Mouse (Mus musculus): ENCODE data around the gene S100pbp. TPM values are rescaled to one million over a fixed set of nuclear protein-coding genes. Genes with fewer than 3 reads are reported as not detected.

S100pbp gene
- polyA plus RNA-seq, 1 experiment from 2014 or later = 10.9 TPM

- Histone ChIP-seq H3K9me3 (replicated peaks) (no peaks in the 10 kb centered on the region), H3K4me2 (peak overlapping the region; percentile 71), H3K4me3 (peak overlapping the region; percentile 48), H3K27me3 (replicated peaks) (peaks cover 97% of the 10 kb centered on the region), H3K27ac (no peak overlapping the region), H3K4me1 (peaks cover 22% of the 10 kb centered on the region), H3K36me3 (no peaks in the 10 kb centered on the region), H3K9ac (no peak overlapping the region)
- ATAC-seq = 0 out of 2 replicates have a peak, but pooled peaks have one; percentile 22
- 2% methylated on average over 58 of the region's 59 CpGs for WGBS (ENCODE audit: insufficient replicate concordance)
These were observed 68.7 kb downstream of the S100pbp start for GRCm38 (mm10) chr4:129120520-129121445.

- no peaks in the 10 kb centered on the region for H3K9me3 ChIP-seq (replicated peaks)
- ATAC-seq = no peak
- H3K4me3 ChIP-seq = no peak overlapping the region
- WGBS (ENCODE audit: insufficient replicate concordance) = 62% methylated on average over 10 of the region's 10 CpGs
- no peaks in the 10 kb centered on the region for H3K36me3 ChIP-seq
- no peak overlapping the region for H3K4me2 ChIP-seq
- peaks cover 97% of the 10 kb centered on the region for H3K27me3 ChIP-seq (replicated peaks)
- no peak overlapping the region for H3K9ac ChIP-seq
- H3K4me1 ChIP-seq = peaks cover 12% of the 10 kb centered on the region
- no peak overlapping the region for H3K27ac ChIP-seq
These were observed 69.8 kb downstream of the S100pbp start for GRCm38 (mm10) chr4:129119708-129120107.

- WGBS (ENCODE audit: insufficient replicate concordance) = 77% methylated on average over 14 of the region's 14 CpGs
- H3K4me1 ChIP-seq = peaks cover 12% of the 10 kb centered on the region
- H3K9me3 ChIP-seq (replicated peaks) = no peaks in the 10 kb centered on the region
- no peak overlapping the region for H3K4me3 ChIP-seq
- no peaks in the 10 kb centered on the region for H3K36me3 ChIP-seq
- H3K4me2 ChIP-seq = no peak overlapping the region
- H3K9ac ChIP-seq = no peak overlapping the region
- H3K27me3 ChIP-seq (replicated peaks) = peaks cover 97% of the 10 kb centered on the region
- no peak for ATAC-seq
- no peak overlapping the region for H3K27ac ChIP-seq
These were observed 71.6 kb downstream of the S100pbp start for GRCm38 (mm10) chr4:129117720-129118510.

GRCm38 (mm10) chr4:129116703-129117102 is 72.8 kb downstream of the S100pbp start:
- H3K4me1 ChIP-seq = peaks cover 16% of the 10 kb centered on the region
- no peak overlapping the region for H3K4me2 ChIP-seq
- H3K27me3 ChIP-seq (replicated peaks) = peaks cover 94% of the 10 kb centered on the region
- no peak overlapping the region for H3K4me3 ChIP-seq
- no peak for ATAC-seq
- 84% methylated on average over 8 of the region's 8 CpGs for WGBS (ENCODE audit: insufficient replicate concordance)
- H3K9me3 ChIP-seq (replicated peaks) = no peaks in the 10 kb centered on the region
- H3K9ac ChIP-seq = no peak overlapping the region
- H3K36me3 ChIP-seq = no peaks in the 10 kb centered on the region
- no peak overlapping the region for H3K27ac ChIP-seq

- Histone ChIP-seq H3K36me3 (no peaks in the 10 kb centered on the region), H3K4me3 (no peak overlapping the region), H3K9me3 (replicated peaks) (no peaks in the 10 kb centered on the region), H3K27ac (no peak overlapping the region), H3K27me3 (replicated peaks) (peaks cover 84% of the 10 kb centered on the region), H3K9ac (no peak overlapping the region), H3K4me2 (no peak overlapping the region), H3K4me1 (peaks cover 15% of the 10 kb centered on the region; the same call in 1 of the 2 replicates)
- ATAC-seq = peak; percentile 70
- 27% methylated on average over 28 of the region's 28 CpGs for WGBS (ENCODE audit: insufficient replicate concordance)
These were observed 76.2 kb downstream of the S100pbp start for GRCm38 (mm10) chr4:129113083-129113988.

- no peak overlapping the region for H3K4me3 ChIP-seq
- peaks cover 84% of the 10 kb centered on the region for H3K27me3 ChIP-seq (replicated peaks)
- peaks cover 22% of the 10 kb centered on the region for H3K4me1 ChIP-seq
- WGBS (ENCODE audit: insufficient replicate concordance) = 51% methylated on average over 13 of the region's 13 CpGs
- H3K9me3 ChIP-seq (replicated peaks) = no peaks in the 10 kb centered on the region
- no peak overlapping the region for H3K27ac ChIP-seq
- ATAC-seq = no peak
- H3K9ac ChIP-seq = no peak overlapping the region
- H3K4me2 ChIP-seq = no peak overlapping the region
- no peaks in the 10 kb centered on the region for H3K36me3 ChIP-seq
These were observed 77.3 kb downstream of the S100pbp start for GRCm38 (mm10) chr4:129112231-129112630.

- WGBS (ENCODE audit: insufficient replicate concordance) = 38% methylated on average over 11 of the region's 11 CpGs
- no peak for ATAC-seq
- H3K27me3 ChIP-seq (replicated peaks) = peaks cover 87% of the 10 kb centered on the region
These were observed 78.2 kb downstream of the S100pbp start for GRCm38 (mm10) chr4:129111350-129111749.

GRCm38 (mm10) chr4:129110804-129111203 is 78.7 kb downstream of the S100pbp start:
- peaks cover 87% of the 10 kb centered on the region for H3K27me3 ChIP-seq (replicated peaks)
- H3K9ac ChIP-seq = no peak overlapping the region
- H3K9me3 ChIP-seq (replicated peaks) = no peaks in the 10 kb centered on the region
- WGBS (ENCODE audit: insufficient replicate concordance) = 64% methylated on average over 6 of the region's 6 CpGs
- no peak overlapping the region for H3K27ac ChIP-seq
- H3K4me1 ChIP-seq = peaks cover 22% of the 10 kb centered on the region
- no peaks in the 10 kb centered on the region for H3K36me3 ChIP-seq
- ATAC-seq = no peak
- H3K4me3 ChIP-seq = no peak overlapping the region
- no peak overlapping the region for H3K4me2 ChIP-seq

More at GRCm38 (mm10) chr4:129111350-129111749, 78.2 kb downstream of the S100pbp start:
- no peak overlapping the region for H3K4me3 ChIP-seq
- no peaks in the 10 kb centered on the region for H3K36me3 ChIP-seq
- no peak overlapping the region for H3K27ac ChIP-seq
- H3K4me2 ChIP-seq = no peak overlapping the region
- peaks cover 22% of the 10 kb centered on the region for H3K4me1 ChIP-seq
- no peak overlapping the region for H3K9ac ChIP-seq
- no peaks in the 10 kb centered on the region for H3K9me3 ChIP-seq (replicated peaks)

GRCm38 (mm10) chr4:129108624-129109023 is 80.9 kb downstream of the S100pbp start:
- Histone ChIP-seq H3K27me3 (replicated peaks) (peaks cover 87% of the 10 kb centered on the region), H3K9me3 (replicated peaks) (no peaks in the 10 kb centered on the region), H3K27ac (no peak overlapping the region), H3K9ac (no peak overlapping the region), H3K4me3 (no peak overlapping the region), H3K36me3 (no peaks in the 10 kb centered on the region), H3K4me2 (no peak overlapping the region), H3K4me1 (peaks cover 22% of the 10 kb centered on the region)
- ATAC-seq = no peak
- 77% methylated on average over 7 of the region's 7 CpGs for WGBS (ENCODE audit: insufficient replicate concordance)

GRCm38 (mm10) chr4:129107348-129107899 is 82.1 kb downstream of the S100pbp start:
- Histone ChIP-seq H3K9me3 (replicated peaks) (no peaks in the 10 kb centered on the region), H3K4me2 (no peak overlapping the region), H3K36me3 (no peaks in the 10 kb centered on the region), H3K4me3 (no peak overlapping the region), H3K9ac (no peak overlapping the region), H3K27ac (no peak overlapping the region), H3K4me1 (peaks cover 22% of the 10 kb centered on the region), H3K27me3 (replicated peaks) (peaks cover 88% of the 10 kb centered on the region)
- no peak for ATAC-seq
- WGBS (ENCODE audit: insufficient replicate concordance) = 52% methylated on average over 10 of the region's 10 CpGs

- Histone ChIP-seq H3K36me3 (no peaks in the 10 kb centered on the region), H3K27ac (no peak overlapping the region), H3K4me2 (no peak overlapping the region; the same call in 1 of the 2 replicates), H3K9me3 (replicated peaks) (no peaks in the 10 kb centered on the region), H3K9ac (no peak overlapping the region), H3K4me3 (no peak overlapping the region), H3K4me1 (peaks cover 16% of the 10 kb centered on the region), H3K27me3 (replicated peaks) (peaks cover 83% of the 10 kb centered on the region)
- ATAC-seq = no peak
- WGBS (ENCODE audit: insufficient replicate concordance) = 21% methylated on average over 9 of the region's 9 CpGs
These were observed 83.5 kb downstream of the S100pbp start for GRCm38 (mm10) chr4:129106073-129106472.
